Mouse (Mus musculus) cerebellum, postnatal 14 days (tissue): Measurements from ENCODE around the gene Dcaf8.
A peak's percentile ranks its signal among the peaks of the same experiment; 100 is the strongest.
"Not testable (repeated sequence)": the region's sequence is repeated elsewhere in the genome, so short reads cannot be mapped to it uniquely, and the experiment has no call there.

Experiments
- DNase-seq, 2 experiments: peaks; one replicate each; pipeline ENCODE4 v3.0.0; 2021; ENCODE audit warnings: mixed read lengths in 2 of 2

The Dcaf8 gene

GRCm38 (mm10) chr1:172219451-172220406 is 71.8 kb downstream of the Dcaf8 start, which contains the start of gene Casq1:
Gene Casq1 (minus strand): TSS chr1:172219868.
- DNase-seq, result no peak

GRCm38 (mm10) chr1:172220414-172220813 is 72.5 kb downstream of the Dcaf8 start:
- peak; percentile 45 to 56 for DNase-seq

GRCm38 (mm10) chr1:172221297-172222063 is 73.6 kb downstream of the Dcaf8 start:
- no peak for DNase-seq

- peak; percentile 71 to 75 for DNase-seq
Measured at GRCm38 (mm10) chr1:172228209-172228608, 80.3 kb downstream of the Dcaf8 start.

- no peak for DNase-seq
Measured at GRCm38 (mm10) chr1:172229215-172229614, 81.3 kb downstream of the Dcaf8 start.

GRCm38 (mm10) chr1:172240945-172241708 is 93.2 kb downstream of the Dcaf8 start:
- DNase-seq, result no peak

- no peak for DNase-seq
Measured at GRCm38 (mm10) chr1:172242401-172242800, 94.5 kb downstream of the Dcaf8 start.

GRCm38 (mm10) chr1:172243547-172244205 is 95.8 kb downstream of the Dcaf8 start:
- DNase-seq, result peak; percentile 44 to 61

GRCm38 (mm10) chr1:172244645-172245044 is 96.8 kb downstream of the Dcaf8 start:
- DNase-seq, result not testable (repeated sequence)
